ENCODE assay signal across 8 mouse cellular contexts in the genomic region with DNA sequence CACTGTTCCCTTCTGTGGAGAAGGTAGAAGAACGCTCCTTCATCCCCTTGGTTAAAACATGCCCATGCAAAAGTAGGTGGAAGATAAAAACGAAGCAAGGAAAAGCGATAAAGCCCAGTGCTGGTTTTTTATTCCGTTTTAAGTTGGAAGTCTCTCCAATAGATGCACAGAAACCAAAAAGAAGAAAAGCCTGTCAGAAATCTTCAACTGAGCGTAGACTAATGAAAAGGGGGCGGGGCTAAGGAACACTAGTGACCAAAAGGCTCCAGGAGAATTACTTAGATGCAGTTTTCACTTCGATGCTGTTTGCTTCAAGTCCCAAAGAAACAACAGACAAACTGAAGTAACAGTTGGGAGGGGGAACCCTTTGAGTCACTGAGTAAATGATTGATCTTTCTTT. TPM values are rescaled to one million over a fixed set of nuclear protein-coding genes. Genes with fewer than 3 reads are reported as not detected.
A peak's percentile ranks its signal among the peaks of the same experiment; 100 is the strongest.
DNase-seq lines count a peak whose midpoint lies in the region; ATAC-seq and TF ChIP-seq lines count a peak whose summit lies in the region.

No protein-coding gene starts in this region.

- no peaks in the 10 kb centered on the region for H3K4me1 ChIP-seq in lung, embryonic 14.5 days (ENCODE audit: insufficient read depth)
- peaks cover 22% of the 10 kb centered on the region for H3K4me1 ChIP-seq in forebrain, embryonic 12.5 days
- H3K4me1 ChIP-seq in kidney, embryonic 16.5 days (ENCODE audit: insufficient read depth, low read length), result peaks cover 21% of the 10 kb centered on the region
- peaks cover 12% of the 10 kb centered on the region for H3K4me1 ChIP-seq in neural tube, embryonic 12.5 days

- no peak for ATAC-seq in lung, embryonic 14.5 days (ENCODE audit: insufficient read depth)
- ATAC-seq in forebrain, embryonic 12.5 days (ENCODE audit: low FRiP score), result no peak
- ATAC-seq in kidney, embryonic 16.5 days (ENCODE audit: low FRiP score, low TSS enrichment), result no peak
- no peak for ATAC-seq in neural tube, embryonic 12.5 days (ENCODE audit: low FRiP score, low read depth)

- no peak overlapping the region for H3K4me3 ChIP-seq in lung, embryonic 14.5 days (ENCODE audit: low read depth, low read length)
- H3K4me3 ChIP-seq in forebrain, embryonic 12.5 days (replicated peaks), result peak overlapping the region; percentile 96
- peak overlapping the region; percentile 91 for H3K4me3 ChIP-seq in kidney, embryonic 16.5 days (ENCODE audit: low read length)
- peak overlapping the region; percentile 94; the same call in 1 of the 2 replicates for H3K4me3 ChIP-seq in neural tube, embryonic 12.5 days

- H3K4me2 ChIP-seq in lung, embryonic 14.5 days, result peak overlapping the region; percentile 84
- H3K4me2 ChIP-seq in forebrain, embryonic 12.5 days, result peak overlapping the region; percentile 66
- peak overlapping the region; percentile 83 for H3K4me2 ChIP-seq in kidney, embryonic 16.5 days (replicated peaks; ENCODE audit: low read depth, low read length)
- peak overlapping the region; percentile 85 for H3K4me2 ChIP-seq in neural tube, embryonic 12.5 days (replicated peaks)

- H3K9ac ChIP-seq in lung, embryonic 14.5 days, result no peak overlapping the region
- H3K9ac ChIP-seq in forebrain, embryonic 12.5 days, result no peak overlapping the region
- H3K9ac ChIP-seq in kidney, embryonic 16.5 days (replicated peaks; ENCODE audit: low read length), result no peak overlapping the region
- H3K9ac ChIP-seq in neural tube, embryonic 12.5 days, result 0 out of 2 replicates have a peak overlapping the region, but pooled peaks have one; percentile 96

- no peaks in the 10 kb centered on the region for H3K9me3 ChIP-seq in lung, embryonic 14.5 days (ENCODE audit: low read depth, low read length)
- no peaks in the 10 kb centered on the region for H3K9me3 ChIP-seq in forebrain, embryonic 12.5 days
- H3K9me3 ChIP-seq in kidney, embryonic 16.5 days (ENCODE audit: low read length), result no peaks in the 10 kb centered on the region
- H3K9me3 ChIP-seq in neural tube, embryonic 12.5 days, result no peaks in the 10 kb centered on the region

- H3K36me3 ChIP-seq in lung, embryonic 14.5 days (ENCODE audit: insufficient read depth), result no peaks in the 10 kb centered on the region
- no peaks in the 10 kb centered on the region for H3K36me3 ChIP-seq in forebrain, embryonic 12.5 days (replicated peaks)
- no peaks in the 10 kb centered on the region for H3K36me3 ChIP-seq in kidney, embryonic 16.5 days (ENCODE audit: insufficient read depth, low read length)
- H3K36me3 ChIP-seq in neural tube, embryonic 12.5 days, result no peaks in the 10 kb centered on the region

- H3K27ac ChIP-seq in lung, embryonic 14.5 days (ENCODE audit: low read depth), result no peak overlapping the region
- no peak overlapping the region for H3K27ac ChIP-seq in forebrain, embryonic 12.5 days
- H3K27ac ChIP-seq in kidney, embryonic 16.5 days (ENCODE audit: low read length), result 0 out of 2 replicates have a peak overlapping the region, but pooled peaks have one; percentile 6
- no peak overlapping the region for H3K27ac ChIP-seq in neural tube, embryonic 12.5 days

- peak; percentile 54 for DNase-seq in lung, embryonic 14.5 days
- no peak for DNase-seq in lung, postnatal 4 days
- DNase-seq in T-cell, adult 2 months (ENCODE audit: low spot score), result no peak
- no peak for DNase-seq in thymus, postnatal 0 days (ENCODE audit: low spot score)
- DNase-seq in thymus, postnatal 36 days, result no peak

- 35% methylated on average over 7 of the region's 7 CpGs for WGBS in lung, embryonic 14.5 days
- 46% methylated on average over 7 of the region's 7 CpGs for WGBS in forebrain, embryonic 12.5 days
- 29% methylated on average over 7 of the region's 7 CpGs for WGBS in kidney, embryonic 16.5 days
- WGBS in neural tube, embryonic 12.5 days, result 45% methylated on average over 7 of the region's 7 CpGs

- H3K27me3 ChIP-seq in lung, embryonic 14.5 days (ENCODE audit: insufficient read depth, low read length), result no peaks in the 10 kb centered on the region
- no peaks in the 10 kb centered on the region for H3K27me3 ChIP-seq in forebrain, embryonic 12.5 days
- no peaks in the 10 kb centered on the region for H3K27me3 ChIP-seq in kidney, embryonic 16.5 days (ENCODE audit: insufficient read depth, low read length)
- no peaks in the 10 kb centered on the region for H3K27me3 ChIP-seq in neural tube, embryonic 12.5 days (replicated peaks)

- TF ChIP-seq CTCF in lung, embryonic 14.5 days (IDR thresholded peaks at IDR 0.05; ENCODE audit: low read depth), result no peak

RNA-seq across cellular contexts. Expression of a gene that starts 1.2 kb away (rescaled TPM):
- 70.6 and 71.6 TPM in 2 replicates for polyA plus RNA-seq in lung, embryonic 14.5 days (2014; fragmentation: Nextera tagmentation; extraction: Ambion mirVana)
- 109 and 111 TPM in 2 replicates for polyA plus RNA-seq in forebrain, embryonic 12.5 days (2016; fragmentation: Nextera tagmentation; extraction: Ambion mirVana)
- 59.0 and 59.3 TPM in 2 replicates for polyA plus RNA-seq in kidney, embryonic 16.5 days (2015; fragmentation: Nextera tagmentation; extraction: Ambion mirVana)
- polyA plus RNA-seq in neural tube, embryonic 12.5 days (2016; fragmentation: Nextera tagmentation; extraction: Ambion mirVana), result 110 and 120 TPM in 2 replicates
- 109 and 131 TPM in 2 replicates for polyA plus RNA-seq in thymus, postnatal 0 days (2015; fragmentation: Nextera tagmentation; extraction: Ambion mirVana)
